Comparison of ENCODE assay signal across 8 mouse cellular contexts in the genomic region with DNA sequence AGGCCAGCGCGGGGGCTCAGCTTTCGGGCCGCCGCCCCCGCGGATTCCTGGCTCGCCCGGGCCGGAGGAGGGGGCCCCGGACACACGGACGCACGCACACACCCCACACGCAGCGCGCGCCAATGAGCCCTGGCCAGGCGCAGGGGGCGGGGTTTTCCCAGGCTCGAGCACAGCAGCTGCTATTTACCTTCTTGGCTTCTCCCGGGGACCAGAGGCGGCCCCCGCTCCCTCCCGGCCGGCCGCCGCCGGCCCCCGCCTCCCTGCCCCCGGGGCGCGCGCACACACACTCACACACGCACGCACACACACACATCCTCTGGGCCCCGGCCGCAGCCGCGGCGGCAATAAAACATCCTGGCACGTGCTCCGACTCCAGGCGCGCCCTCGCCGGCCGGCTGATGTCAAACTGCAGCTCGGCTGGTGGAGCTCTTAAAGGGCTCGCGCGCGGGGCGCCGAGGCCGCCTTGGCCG. TPM values are rescaled to one million over a fixed set of nuclear protein-coding genes. Genes with fewer than 3 reads are reported as not detected.
DNase-seq lines count a peak whose midpoint lies in the region; ATAC-seq and TF ChIP-seq lines count a peak whose summit lies in the region.

A gene (plus strand): TSS at position 401 of the 470 bp plus-strand sequence.

- H3K4me3 ChIP-seq in cortical plate, adult 2 months (ENCODE audit: insufficient read depth, low read length), result peak within 1 kb of the TSS; percentile 73

- intact Hi-C loops in gastrocnemius, postnatal 14 days (cut with DNase I; ENCODE audit: low total_unique reads), result loop anchor here (10.0 kb wide), 2 partner anchors 119 to 239 kb away; no protein-coding TSS in a partner anchor
- intact Hi-C loops in left cerebral cortex, postnatal 10 days (cut with DNase I), result loop anchor here (2.0 to 10.0 kb wide), 3 partner anchors 55 to 229 kb away; no protein-coding TSS in a partner anchor

- DNase-seq in adipocyte (ENCODE audit: low spot score), result peak; percentile 97
- peak; percentile 94 for DNase-seq in gastrocnemius, postnatal 14 days
- DNase-seq in induced T-regulatory cell, adult 2 months (ENCODE audit: low read depth), result peak; percentile 79
- peak; percentile 74 to 96 for DNase-seq in left cerebral cortex, postnatal 10 days (ENCODE audit: extremely low spot score in 1 of 2, low spot score in 2 of 2)
- DNase-seq in right cerebral cortex, postnatal 4 days, result peak; percentile 77
- peak; percentile 98 for DNase-seq in yolk sac, embryonic 10.5 days (ENCODE audit: low spot score)

- no peak for TF ChIP-seq POLR2A in cortical plate, adult 2 months (IDR thresholded peaks at IDR 0.05; ENCODE audit: extremely low read depth, insufficient read depth, low read length)

- H3K27ac ChIP-seq in cortical plate, adult 2 months (ENCODE audit: insufficient read depth, low read length), result peak within 1 kb of the TSS; percentile 85

- H3K4me1 ChIP-seq in cortical plate, adult 2 months (ENCODE audit: control insufficient read depth, insufficient read depth, low read length), result peaks cover 5% of the 10 kb centered on the region; the same call in 1 of the 2 replicates

- peak; percentile 47 for ATAC-seq in megakaryocyte progenitor cell, adult 5-6 weeks (replicated peaks; ENCODE audit: poor library complexity)

- TF ChIP-seq CTCF in cortical plate, adult 2 months (IDR thresholded peaks at IDR 0.05; ENCODE audit: extremely low read depth, insufficient read depth, low read length), result no peak

RNA-seq across cellular contexts. Expression of the gene that starts here (rescaled TPM):
- polyA plus RNA-seq in cortical plate, adult 2 months (2012; rRNA removed), result 26.8 and 28.1 TPM in 2 replicates
- 10 to 100 TPM; 19.0 to 19.4 TPM for total RNA-seq in gastrocnemius, postnatal 14 days (2021)
- total RNA-seq in left cerebral cortex, postnatal 10 days (2021), result 10 to 100 TPM; 16.5 to 18.3 TPM
- total RNA-seq in megakaryocyte progenitor cell, adult 5-6 weeks (2015), result 0.24 and 0.47 TPM in 2 replicates
- 0.41 and 6.0 TPM in 2 replicates for total RNA-seq in megakaryocyte progenitor cell, adult 5-6 weeks (2017)

Comparison
In these comparisons a context has a peak if more than half of its experiments do, and no peak if none do; other contexts are left out.
1. Peak in every context shown above with its lines: DNase-seq, ATAC-seq, H3K4me3 ChIP-seq and H3K27ac ChIP-seq.